Mouse (Mus musculus) embryonic fibroblast, embryonic 13.5 days (primary cell): ENCODE data around the gene Arxes2. TPM values are rescaled to one million over a fixed set of nuclear protein-coding genes. Genes with fewer than 3 reads are reported as not detected.
"Not testable (repeated sequence)": the region's sequence is repeated elsewhere in the genome, so short reads cannot be mapped to it uniquely, and the experiment has no call there.

Source experiments
- H3K27ac ChIP-seq: 2 replicates; pipeline ENCODE4 v1.5.1; 2012; ENCODE audit warnings: low read length, control low read depth, inconsistent platforms; ENCODE audit not compliant: insufficient read depth
- H3K4me1 ChIP-seq: 2 replicates; pipeline ENCODE4 v1.6.1; 2011; ENCODE audit warnings: low read length; ENCODE audit not compliant: control insufficient read depth, insufficient read depth
- H3K4me3 ChIP-seq: 2 replicates; pipeline ENCODE4 v1.5.1; 2011; ENCODE audit warnings: mild to moderate bottlenecking, control low read depth, low read length; ENCODE audit not compliant: insufficient read depth
- CTCF ChIP-seq: IDR thresholded peaks from 2 replicates; pipeline ENCODE4 v1.5.1; 2011; ENCODE audit warnings: mild to moderate bottlenecking, control low read depth, low read length, moderate library complexity, borderline replicate concordance; ENCODE audit not compliant: insufficient read depth
- POLR2A ChIP-seq: IDR thresholded peaks from 2 replicates; pipeline ENCODE4 v1.6.1; 2011; ENCODE audit warnings: low read depth, mild to moderate bottlenecking, control low read depth, low read length, moderate library complexity
- polyA plus RNA-seq: library from polyadenylated mRNA; stranded (reverse); fragments of >200 nt; gene quantifications from 2 replicates; pipeline ENCODE4 v1.2.4, GENCODE M21; 2011; ENCODE audit warnings: low read depth; ENCODE audit not compliant: missing spikeins, insufficient read length

Gene Arxes2
- polyA plus RNA-seq, 1 experiment = 44.8 TPM

- no peak overlapping the region for H3K4me3 ChIP-seq
- no peak overlapping the region for H3K27ac ChIP-seq
- H3K4me1 ChIP-seq = no peaks in the 10 kb centered on the region
- TF ChIP-seq CTCF = no peak
- no peak for TF ChIP-seq POLR2A
These were observed 19.8 kb upstream of the Arxes2 start for GRCm38 (mm10) chrX:135973597-135974423.

GRCm38 (mm10) chrX:135974424-135975225 is 19.0 kb upstream of the Arxes2 start:
- TF ChIP-seq CTCF (no peak), POLR2A (no peak)
- H3K4me3 ChIP-seq = no peak overlapping the region
- no peak overlapping the region for H3K27ac ChIP-seq
- H3K4me1 ChIP-seq = no peaks in the 10 kb centered on the region

- H3K27ac ChIP-seq = no peak overlapping the region
- no peaks in the 10 kb centered on the region for H3K4me1 ChIP-seq
- TF ChIP-seq CTCF (no peak), POLR2A (no peak)
- H3K4me3 ChIP-seq = no peak overlapping the region
These were observed 18.4 kb upstream of the Arxes2 start for GRCm38 (mm10) chrX:135975226-135975552.

- no peaks in the 10 kb centered on the region for H3K4me1 ChIP-seq
- TF ChIP-seq CTCF (no peak), POLR2A (no peak)
These were observed 8.9 kb upstream of the Arxes2 start for GRCm38 (mm10) chrX:135984539-135985260.

GRCm38 (mm10) chrX:135986267-135986666 is 7.4 kb upstream of the Arxes2 start:
- Histone ChIP-seq H3K4me3 (no peak overlapping the region), H3K4me1 (no peaks in the 10 kb centered on the region), H3K27ac (no peak overlapping the region)
- TF ChIP-seq CTCF (no peak), POLR2A (no peak)

More at GRCm38 (mm10) chrX:135984539-135985260, 8.9 kb upstream of the Arxes2 start:
- no peak overlapping the region for H3K27ac ChIP-seq
- H3K4me3 ChIP-seq = no peak overlapping the region

GRCm38 (mm10) chrX:135990661-135991060 is 3.0 kb upstream of the Arxes2 start:
- H3K4me3 ChIP-seq = no peak overlapping the region
- TF ChIP-seq CTCF (no peak), POLR2A (no peak)
- H3K27ac ChIP-seq = no peak overlapping the region
- no peaks in the 10 kb centered on the region for H3K4me1 ChIP-seq

GRCm38 (mm10) chrX:135993192-135993594 is 431 bp upstream of the Arxes2 start:
- H3K27ac ChIP-seq, H3K4me1 ChIP-seq, H3K4me3 ChIP-seq: not testable (repeated sequence)

- no peak for TF ChIP-seq POLR2A
- TF ChIP-seq CTCF = no peak
- H3K4me3 ChIP-seq = no peak overlapping the region
- no peaks in the 10 kb centered on the region for H3K4me1 ChIP-seq
- H3K27ac ChIP-seq = no peak overlapping the region
These were observed 13.7 kb downstream of the Arxes2 start for GRCm38 (mm10) chrX:136007199-136007843.

GRCm38 (mm10) chrX:136014392-136014791 is 20.8 kb downstream of the Arxes2 start:
- H3K27ac ChIP-seq = no peak overlapping the region
- no peak overlapping the region for H3K4me3 ChIP-seq
- H3K4me1 ChIP-seq = no peaks in the 10 kb centered on the region
- TF ChIP-seq CTCF (no peak), POLR2A (no peak)
